Mouse (Mus musculus): ENCODE measurements around the gene Pde6h.
A peak's percentile ranks its signal among the peaks of the same experiment; 100 is the strongest.

Pde6h gene

GRCm38 (mm10) chr6:136913384-136914126 lies 10.1 kb upstream of the Pde6h start:
- peak; percentile 63 for DNase-seq

GRCm38 (mm10) chr6:136914234-136914633 lies 9.4 kb upstream of the Pde6h start:
- no peak for DNase-seq

GRCm38 (mm10) chr6:136915721-136916395 lies 7.8 kb upstream of the Pde6h start:
- DNase-seq: no peak

GRCm38 (mm10) chr6:136917885-136918284 lies 5.7 kb upstream of the Pde6h start:
- DNase-seq: no peak

- DNase-seq: peak; percentile 90
Observed at GRCm38 (mm10) chr6:136920320-136921257, 3.0 kb upstream of the Pde6h start.

GRCm38 (mm10) chr6:136921601-136922000 lies 2.0 kb upstream of the Pde6h start:
- DNase-seq: no peak

- no peak for DNase-seq
Observed at GRCm38 (mm10) chr6:136922080-136922479, 1.6 kb upstream of the Pde6h start, which contains the start of gene Erp27. Erp27 (minus strand) TSS chr6:136922180.

GRCm38 (mm10) chr6:136922871-136923270 lies 761 bp upstream of the Pde6h start:
- no peak for DNase-seq

- DNase-seq: no peak
Observed at GRCm38 (mm10) chr6:136925049-136925448, 1.4 kb downstream of the Pde6h start.

GRCm38 (mm10) chr6:136927626-136928025 lies 4.0 kb downstream of the Pde6h start:
- no peak for DNase-seq

- DNase-seq: peak; percentile 65
Observed at GRCm38 (mm10) chr6:136930677-136931076, 7.0 kb downstream of the Pde6h start.

GRCm38 (mm10) chr6:136931246-136931645 lies 7.6 kb downstream of the Pde6h start:
- no peak for DNase-seq

- no peak for DNase-seq
Observed at GRCm38 (mm10) chr6:136934068-136934467, 10.4 kb downstream of the Pde6h start.

- no peak for DNase-seq
Observed at GRCm38 (mm10) chr6:136935233-136935632, 11.6 kb downstream of the Pde6h start.

GRCm38 (mm10) chr6:136936361-136936760 lies 12.7 kb downstream of the Pde6h start:
- DNase-seq: no peak

- DNase-seq: no peak
Observed at GRCm38 (mm10) chr6:136937117-136937516, 13.5 kb downstream of the Pde6h start.

- no peak for DNase-seq
Observed at GRCm38 (mm10) chr6:136938331-136939126, 14.9 kb downstream of the Pde6h start.

GRCm38 (mm10) chr6:136939326-136940187 lies 15.9 kb downstream of the Pde6h start:
- DNase-seq: no peak

- peak; percentile 28 for DNase-seq
Observed at GRCm38 (mm10) chr6:136940188-136940960, 16.7 kb downstream of the Pde6h start.
